Mouse (Mus musculus): Measurements from ENCODE around the gene Blm. TPM values are rescaled to one million over a fixed set of nuclear protein-coding genes. Genes with fewer than 3 reads are reported as not detected.
A peak's percentile ranks its signal among the peaks of the same experiment; 100 is the strongest.

Blm gene
- polyA plus RNA-seq, 1 experiment from 2014 or later, result 6.0 TPM

- POLR2A ChIA-PET, result no interaction called here
These were observed 26.4 kb upstream of the Blm start for GRCm38 (mm10) chr7:80561271-80561670.

GRCm38 (mm10) chr7:80558572-80558971, 23.7 kb upstream of the Blm start:
- ChIA-PET POLR2A (no interaction called here), CTCF (no interaction called here)
- in situ Hi-C loops (cut with MboI; ENCODE audit: low pct_unique_long_range_greater_than_20kb), result no loop called here
- DNase-seq (ENCODE audit: low read depth, low spot score), result no peak
- TF ChIP-seq CTCF (IDR thresholded peaks at IDR 0.05), result no peak
- H3K27me3 ChIP-seq, result no peaks in the 10 kb centered on the region
- ATAC-seq, result no peak

More at GRCm38 (mm10) chr7:80561271-80561670, 26.4 kb upstream of the Blm start:
- TF ChIP-seq CTCF (IDR thresholded peaks at IDR 0.05), result no peak
- no peak for DNase-seq (ENCODE audit: low read depth, low spot score)
- CTCF ChIA-PET, result no interaction called here
- ATAC-seq, result no peak
- H3K27me3 ChIP-seq, result peaks cover 3% of the 10 kb centered on the region
- in situ Hi-C loops (cut with MboI; ENCODE audit: low pct_unique_long_range_greater_than_20kb), result no loop called here

GRCm38 (mm10) chr7:80558101-80558500, 23.2 kb upstream of the Blm start:
- ATAC-seq (no peak), DNase-seq (ENCODE audit: low read depth, low spot score) (no peak)
- POLR2A ChIA-PET, result no interaction called here
- CTCF ChIA-PET, result no interaction called here
- in situ Hi-C loops (cut with MboI; ENCODE audit: low pct_unique_long_range_greater_than_20kb), result no loop called here
- peak; percentile 41 for TF ChIP-seq CTCF (IDR thresholded peaks at IDR 0.05)
- no peaks in the 10 kb centered on the region for H3K27me3 ChIP-seq

GRCm38 (mm10) chr7:80557161-80557560, 22.2 kb upstream of the Blm start:
- TF ChIP-seq CTCF (IDR thresholded peaks at IDR 0.05), result no peak
- in situ Hi-C loops (cut with MboI; ENCODE audit: low pct_unique_long_range_greater_than_20kb), result no loop called here
- ChIA-PET CTCF (interaction anchor here (1.1 kb wide), 1 partner anchor 21 kb away, joined by 3 read pairs; no protein-coding TSS in a partner anchor), POLR2A (no interaction called here)
- DNase-seq (ENCODE audit: low read depth, low spot score) (no peak), ATAC-seq (no peak)
- H3K27me3 ChIP-seq, result no peaks in the 10 kb centered on the region

GRCm38 (mm10) chr7:80556166-80556565, 21.2 kb upstream of the Blm start:
- ChIA-PET CTCF (no interaction called here), POLR2A (no interaction called here)
- DNase-seq (ENCODE audit: low read depth, low spot score), result no peak
- no peak for TF ChIP-seq CTCF (IDR thresholded peaks at IDR 0.05)
- no peaks in the 10 kb centered on the region for H3K27me3 ChIP-seq
- no peak for ATAC-seq
- in situ Hi-C loops (cut with MboI; ENCODE audit: low pct_unique_long_range_greater_than_20kb), result no loop called here

- CTCF ChIA-PET, result no interaction called here
- POLR2A ChIA-PET, result no interaction called here
- no peak for ATAC-seq
- in situ Hi-C loops (cut with MboI; ENCODE audit: low pct_unique_long_range_greater_than_20kb), result no loop called here
- TF ChIP-seq CTCF (IDR thresholded peaks at IDR 0.05), result peak; percentile 16
- H3K27me3 ChIP-seq, result no peaks in the 10 kb centered on the region
- no peak for DNase-seq (ENCODE audit: low read depth, low spot score)
These were observed 20.2 kb upstream of the Blm start for GRCm38 (mm10) chr7:80555146-80555545.

- ChIA-PET POLR2A (no interaction called here), CTCF (no interaction called here)
- H3K27me3 ChIP-seq, result no peaks in the 10 kb centered on the region
- no peak for TF ChIP-seq CTCF (IDR thresholded peaks at IDR 0.05)
- in situ Hi-C loops (cut with MboI; ENCODE audit: low pct_unique_long_range_greater_than_20kb), result no loop called here
- ATAC-seq (no peak), DNase-seq (ENCODE audit: low read depth, low spot score) (no peak)
These were observed 19.5 kb upstream of the Blm start for GRCm38 (mm10) chr7:80554180-80555021.

- CTCF ChIA-PET, result no interaction called here
- no peak for TF ChIP-seq CTCF (IDR thresholded peaks at IDR 0.05)
- POLR2A ChIA-PET, result no interaction called here
- in situ Hi-C loops (cut with MboI; ENCODE audit: low pct_unique_long_range_greater_than_20kb), result no loop called here
- DNase-seq (ENCODE audit: low read depth, low spot score) (no peak), ATAC-seq (no peak)
- H3K27me3 ChIP-seq, result no peaks in the 10 kb centered on the region
These were observed 13.8 kb upstream of the Blm start for GRCm38 (mm10) chr7:80548513-80549260.

- in situ Hi-C loops (cut with MboI; ENCODE audit: low pct_unique_long_range_greater_than_20kb), result no loop called here
- no peaks in the 10 kb centered on the region for H3K27me3 ChIP-seq
- ATAC-seq (no peak), DNase-seq (ENCODE audit: low read depth, low spot score) (no peak)
- TF ChIP-seq CTCF (IDR thresholded peaks at IDR 0.05), result no peak
- CTCF ChIA-PET, result interaction anchor here (1.2 kb wide), 1 partner anchor 163 kb away, joined by 3 read pairs; no protein-coding TSS in a partner anchor
- POLR2A ChIA-PET, result interaction anchor here (0.7 kb wide), 1 partner anchor 129 kb away, joined by 4 read pairs; no protein-coding TSS in a partner anchor
These were observed 7.4 kb upstream of the Blm start for GRCm38 (mm10) chr7:80542139-80542831.

GRCm38 (mm10) chr7:80539581-80539980, 4.7 kb upstream of the Blm start:
- CTCF ChIA-PET, result no interaction called here
- in situ Hi-C loops (cut with MboI; ENCODE audit: low pct_unique_long_range_greater_than_20kb), result no loop called here
- DNase-seq (ENCODE audit: low read depth, low spot score) (no peak), ATAC-seq (no peak)
- H3K27me3 ChIP-seq, result no peaks in the 10 kb centered on the region
- no peak for TF ChIP-seq CTCF (IDR thresholded peaks at IDR 0.05)
- POLR2A ChIA-PET, result no interaction called here

Measured in Patski (cell line).